Mouse (Mus musculus) granulocyte monocyte progenitor cell, adult 5-6 weeks (primary cell): ENCODE data around the gene D930020B18Rik. TPM values are rescaled to one million over a fixed set of nuclear protein-coding genes. Genes with fewer than 3 reads are reported as not detected.

Experiments
- total RNA-seq, 2 experiments: library from RNA; stranded (forward) in 1 of 2; stranded (reverse) in 1 of 2; fragments of 200-712, 200-1000 nt in 1 of 2; fragments of >200 nt in 1 of 2; fragmentation: Nextera tagmentation in 1 of 2; gene quantifications; 2 replicates each; pipeline ENCODE4 v1.2.3; 2014 to 2017

The D930020B18Rik gene
- total RNA-seq, 2 experiments from 2014 or later = 2.5 TPM; not detected in 1

Other genes with a start within 250 kb of the D930020B18Rik start
- 22.4 and 30.6 TPM in 2 replicates for gene Rassf3, start 165.2 kb upstream of the D930020B18Rik start, total RNA-seq (2014; fragmentation: Nextera tagmentation)
- 21.0 and 22.5 TPM in 2 replicates for gene Rassf3, start 165.2 kb upstream of the D930020B18Rik start, total RNA-seq (2017)
- gene Tbk1, start 54.8 kb upstream of the D930020B18Rik start, total RNA-seq (2014; fragmentation: Nextera tagmentation) = 69.1 and 70.9 TPM in 2 replicates
- 53.0 and 67.7 TPM in 2 replicates for gene Tbk1, start 54.8 kb upstream of the D930020B18Rik start, total RNA-seq (2017)
- 69.6 and 73.3 TPM in 2 replicates for gene Xpot, start 15.3 kb upstream of the D930020B18Rik start, total RNA-seq (2014; fragmentation: Nextera tagmentation)
- gene Xpot, start 15.3 kb upstream of the D930020B18Rik start, total RNA-seq (2017) = 93.8 and 105 TPM in 2 replicates
- 10.4 and 12.0 TPM in 2 replicates for gene BC048403, start 98.3 kb downstream of the D930020B18Rik start, total RNA-seq (2014; fragmentation: Nextera tagmentation)
- gene BC048403, start 98.3 kb downstream of the D930020B18Rik start, total RNA-seq (2017) = 2.8 and 4.8 TPM in 2 replicates